Mouse (Mus musculus) bone marrow, adult 2 months (tissue): ENCODE results near the gene Stard13.

Source experiments
- CTCF ChIP-seq: fragments of 200-500 bp; IDR thresholded peaks from 2 replicates; pipeline ENCODE4 v1.5.1; 2011; ENCODE audit warnings: low read length, control low read depth; ENCODE audit not compliant: control insufficient read depth, insufficient read depth
- POLR2A ChIP-seq: fragments of 200-500 bp; IDR thresholded peaks from 2 replicates; pipeline ENCODE4 v1.6.1; 2011; ENCODE audit warnings: low read depth, mild to moderate bottlenecking, control low read depth, low read length, borderline replicate concordance; ENCODE audit not compliant: control insufficient read depth

GRCm38 (mm10) chr5:151109822-151110221, 123.8 kb downstream of the Stard13 start:
- TF ChIP-seq CTCF (no peak), POLR2A (no peak)
